Mouse (Mus musculus) myocyte (in vitro differentiated cells): ENCODE data around the gene Ccdc9. TPM values are rescaled to one million over a fixed set of nuclear protein-coding genes. Genes with fewer than 3 reads are reported as not detected.
"Not testable (repeated sequence)": the region's sequence is repeated elsewhere in the genome, so short reads cannot be mapped to it uniquely, and the experiment has no call there.

Source experiments
- H3K27me3 ChIP-seq: one replicate; pipeline ENCODE4 v1.6.1; 2011; ENCODE audit not compliant: control insufficient read depth, insufficient read depth, insufficient read length
- H3K36me3 ChIP-seq: one replicate; pipeline ENCODE4 v1.6.1; 2011; ENCODE audit not compliant: control insufficient read depth, insufficient read depth
- H3K4me2 ChIP-seq: one replicate; pipeline ENCODE4 v1.6.1; 2011; ENCODE audit warnings: low read depth, control low read depth
- H3K4me3 ChIP-seq: one replicate; pipeline ENCODE4 v1.5.1; 2011; ENCODE audit warnings: mild to moderate bottlenecking, control low read depth, moderate library complexity
- H3K79me2 ChIP-seq: one replicate; pipeline ENCODE4 v1.6.1; 2011; ENCODE audit not compliant: control insufficient read depth, insufficient read depth
- H3ac ChIP-seq: one replicate; pipeline ENCODE4 v1.6.1; 2011; ENCODE audit not compliant: control insufficient read depth, insufficient read length
- CEBPB ChIP-seq: IDR thresholded peaks from 2 replicates; pipeline ENCODE4 v1.6.1; 2011; ENCODE audit warnings: mild to moderate bottlenecking, moderate library complexity; ENCODE audit not compliant: poor library complexity, insufficient read depth, severe bottlenecking
- E2F4 ChIP-seq: IDR thresholded peaks from one replicate; pipeline ENCODE4 v1.6.1; 2011; ENCODE audit warnings: mild to moderate bottlenecking, control low read depth, moderate library complexity; ENCODE audit not compliant: insufficient read depth
- MAX ChIP-seq: IDR thresholded peaks from one replicate; pipeline ENCODE4 v1.6.1; 2011; ENCODE audit warnings: low read depth, mild to moderate bottlenecking, control low read depth
- MYOD1 ChIP-seq, 3 experiments: IDR thresholded peaks; one replicate each; pipeline ENCODE4 v1.6.1; 2011; ENCODE audit warnings: control low read depth in 2 of 3, low read depth in 2 of 3, mild to moderate bottlenecking in 2 of 3, moderate library complexity in 1 of 3; ENCODE audit not compliant: insufficient read length in 2 of 3, control insufficient read depth in 1 of 3
- MYOG ChIP-seq, 3 experiments: IDR thresholded peaks; one replicate each; pipeline ENCODE4 v1.6.1; 2011; ENCODE audit warnings: control low read depth in 2 of 3, low read depth in 2 of 3, mild to moderate bottlenecking in 2 of 3; ENCODE audit not compliant: insufficient read length in 2 of 3, control insufficient read depth in 1 of 3, insufficient read depth in 1 of 3
- POLR2A ChIP-seq: IDR thresholded peaks from one replicate; pipeline ENCODE4 v1.6.1; 2011; ENCODE audit warnings: low read depth, mild to moderate bottlenecking, control low read depth, moderate library complexity; ENCODE audit not compliant: insufficient read length
- POLR2AphosphoS2 ChIP-seq: IDR thresholded peaks from one replicate; pipeline ENCODE4 v1.6.1; 2011; ENCODE audit warnings: low read depth, control low read depth; ENCODE audit not compliant: insufficient read length
- REST ChIP-seq: IDR thresholded peaks from one replicate; pipeline ENCODE4 v1.6.1; 2011; ENCODE audit warnings: mild to moderate bottlenecking, control low read depth, moderate library complexity; ENCODE audit not compliant: insufficient read depth, insufficient read length
- SRF ChIP-seq: IDR thresholded peaks from one replicate; pipeline ENCODE4 v1.6.1; 2011; ENCODE audit warnings: low read depth; ENCODE audit not compliant: control insufficient read depth, insufficient read length
- TCF12 ChIP-seq: IDR thresholded peaks from one replicate; pipeline ENCODE4 v1.6.1; 2011; ENCODE audit warnings: mild to moderate bottlenecking, control low read depth; ENCODE audit not compliant: poor library complexity, insufficient read depth, severe bottlenecking
- TCF3 ChIP-seq: IDR thresholded peaks from one replicate; pipeline ENCODE4 v1.6.1; 2011; ENCODE audit warnings: low read depth, control low read depth; ENCODE audit not compliant: insufficient read length
- USF1 ChIP-seq: IDR thresholded peaks from one replicate; pipeline ENCODE4 v1.6.1; 2011; ENCODE audit warnings: low read depth, mild to moderate bottlenecking, control low read depth, moderate library complexity
- polyA plus RNA-seq: library from polyadenylated mRNA; unstranded; fragments of >200 nt; fragmentation: generic; extraction: Trizol; gene quantifications from one replicate; pipeline ENCODE4 v1.2.1, GENCODE M21; 2012; ENCODE audit warnings: missing spikeins

The Ccdc9 gene
- polyA plus RNA-seq, 1 experiment: 48.4 TPM

GRCm38 (mm10) chr7:16271139-16271538 lies 15.5 kb downstream of the Ccdc9 start:
- no peaks in the 10 kb centered on the region for H3K27me3 ChIP-seq
- no peak for TF ChIP-seq E2F4
- no peak for TF ChIP-seq SRF
- no peak for TF ChIP-seq MAX
- TF ChIP-seq POLR2AphosphoS2: no peak
- TF ChIP-seq MYOD1 (IDR thresholded peaks at IDR 0.05; ENCODE audit: control insufficient read depth in 1 of 3, insufficient read length in 2 of 3, low read depth in 2 of 3): no peak
- no peak for TF ChIP-seq MYOG (IDR thresholded peaks at IDR 0.05; ENCODE audit: control insufficient read depth in 1 of 3, insufficient read depth in 1 of 3, insufficient read length in 2 of 3, low read depth in 2 of 3)
- no peak for TF ChIP-seq USF1
- TF ChIP-seq POLR2A: no peak
- H3ac ChIP-seq: no peak overlapping the region
- peaks cover 5% of the 10 kb centered on the region for H3K36me3 ChIP-seq
- no peaks in the 10 kb centered on the region for H3K79me2 ChIP-seq
- H3K4me2 ChIP-seq: no peak overlapping the region
- no peak overlapping the region for H3K4me3 ChIP-seq

GRCm38 (mm10) chr7:16266593-16266992 lies 20.0 kb downstream of the Ccdc9 start:
- H3K4me2 ChIP-seq, H3K79me2 ChIP-seq, H3ac ChIP-seq, H3K27me3 ChIP-seq, H3K36me3 ChIP-seq, H3K4me3 ChIP-seq: not testable (repeated sequence)

GRCm38 (mm10) chr7:16265856-16266255 lies 20.7 kb downstream of the Ccdc9 start:
- Histone ChIP-seq H3K79me2 (no peaks in the 10 kb centered on the region), H3ac (no peak overlapping the region), H3K27me3 (no peaks in the 10 kb centered on the region), H3K4me3 (no peak overlapping the region), H3K4me2 (no peak overlapping the region), H3K36me3 (no peaks in the 10 kb centered on the region)
- TF ChIP-seq TCF12 (no peak), USF1 (no peak), MYOG (IDR thresholded peaks at IDR 0.05; ENCODE audit: control insufficient read depth in 1 of 3, insufficient read depth in 1 of 3, insufficient read length in 2 of 3, low read depth in 2 of 3) (no peak), SRF (no peak), POLR2AphosphoS2 (no peak), E2F4 (no peak), POLR2A (no peak), MAX (no peak), MYOD1 (IDR thresholded peaks at IDR 0.05; ENCODE audit: control insufficient read depth in 1 of 3, insufficient read length in 2 of 3, low read depth in 2 of 3) (no peak)

GRCm38 (mm10) chr7:16263843-16264242 lies 22.8 kb downstream of the Ccdc9 start:
- no peak overlapping the region for H3ac ChIP-seq

GRCm38 (mm10) chr7:16263015-16263787 lies 23.4 kb downstream of the Ccdc9 start:
- H3K27me3 ChIP-seq: no peaks in the 10 kb centered on the region
- TF ChIP-seq REST (no peak), MAX (no peak), SRF (no peak), TCF3 (no peak), POLR2AphosphoS2 (no peak), MYOD1 (IDR thresholded peaks at IDR 0.05; ENCODE audit: control insufficient read depth in 1 of 3, insufficient read length in 2 of 3, low read depth in 2 of 3) (no peak), USF1 (no peak), TCF12 (no peak), E2F4 (no peak), CEBPB (no peak), POLR2A (no peak), MYOG (IDR thresholded peaks at IDR 0.05; ENCODE audit: control insufficient read depth in 1 of 3, insufficient read depth in 1 of 3, insufficient read length in 2 of 3, low read depth in 2 of 3) (no peak)
- no peak overlapping the region for H3ac ChIP-seq
- no peak overlapping the region for H3K4me2 ChIP-seq
- H3K79me2 ChIP-seq: no peaks in the 10 kb centered on the region
- H3K4me3 ChIP-seq: no peak overlapping the region
- no peaks in the 10 kb centered on the region for H3K36me3 ChIP-seq

More at GRCm38 (mm10) chr7:16263843-16264242, 22.8 kb downstream of the Ccdc9 start:
- Histone ChIP-seq H3K36me3 (no peaks in the 10 kb centered on the region), H3K4me3 (no peak overlapping the region), H3K79me2 (no peaks in the 10 kb centered on the region), H3K27me3 (no peaks in the 10 kb centered on the region), H3K4me2 (no peak overlapping the region)
- TF ChIP-seq MYOD1 (IDR thresholded peaks at IDR 0.05; ENCODE audit: control insufficient read depth in 1 of 3, insufficient read length in 2 of 3, low read depth in 2 of 3) (no peak), CEBPB (no peak), POLR2AphosphoS2 (no peak), TCF3 (no peak), SRF (no peak), E2F4 (no peak), TCF12 (no peak), POLR2A (no peak), MYOG (IDR thresholded peaks at IDR 0.05; ENCODE audit: control insufficient read depth in 1 of 3, insufficient read depth in 1 of 3, insufficient read length in 2 of 3, low read depth in 2 of 3) (no peak), USF1 (no peak), MAX (no peak), REST (no peak)
